Mouse (Mus musculus) liver, postnatal 0 days (tissue): ENCODE results near the gene Fads1.

Experiments used
- CTCF ChIP-seq: sonication (generic); IDR thresholded peaks from 2 replicates; pipeline ENCODE4 v1.5.1; 2016; ENCODE audit warnings: antibody characterized with exemption, low read depth
- EP300 ChIP-seq: IDR thresholded peaks from 2 replicates; pipeline ENCODE4 v1.6.1; 2016; ENCODE audit warnings: antibody characterized with exemption, low read depth, mild to moderate bottlenecking

DNA sequence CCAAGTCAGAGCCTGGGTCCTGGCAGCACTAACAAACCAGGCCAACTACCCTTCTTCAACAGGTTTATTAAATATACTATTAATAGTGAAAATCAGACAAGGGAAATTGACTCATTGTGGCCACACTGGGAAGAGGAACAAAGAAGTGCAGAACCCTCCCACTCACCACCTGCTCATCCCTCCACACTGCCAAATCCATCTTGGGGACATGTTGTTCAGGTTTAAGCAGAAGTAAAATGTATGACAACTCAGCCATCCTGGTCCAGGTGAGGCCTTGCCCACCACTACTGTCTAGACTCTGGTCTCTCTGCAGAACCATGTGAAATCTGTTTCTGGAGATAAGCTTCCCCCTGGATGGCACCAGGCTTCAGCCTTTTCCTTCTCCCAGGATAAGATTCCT lies 10.8 kb upstream of the Fads1 start:
- no peak for TF ChIP-seq CTCF
- TF ChIP-seq EP300 = no peak
